10 mouse cellular contexts compared by ENCODE assay signal in genomic region chr3:83495584-83495983, GRCm38 (mm10).
DNase-seq lines count a peak whose midpoint lies in the region; ATAC-seq and TF ChIP-seq lines count a peak whose summit lies in the region.
"Had no signal": no experiment of that assay in that cellular context is flagged by ENCODE, and none has a peak within 500 bp of the region (broad histone marks: within the 10 kb centered on the region; RNA-seq: fewer than 3 reads in every experiment).

No protein-coding gene starts in this region.

- DNase-seq in gastrocnemius, postnatal 10 days, result peak; percentile 31
- DNase-seq in gastrocnemius, postnatal 25 days, result no peak
- no peak for DNase-seq in liver, postnatal 0 days
- DNase-seq in adrenal gland, postnatal 10 days, result peak; percentile 69
- peak; percentile 52 for DNase-seq in lung, embryonic 14.5 days
- no peak for DNase-seq in urinary bladder, postnatal 4 days (ENCODE audit: low spot score in 2 of 2)

- no peak overlapping the region for H3K27ac ChIP-seq in liver, postnatal 0 days (ENCODE audit: low read depth)
- H3K27ac ChIP-seq in liver, embryonic 12.5 days, result no peak overlapping the region
- H3K27ac ChIP-seq in lung, embryonic 14.5 days (ENCODE audit: low read depth), result no peak overlapping the region
- no peak overlapping the region for H3K27ac ChIP-seq in forebrain, embryonic 15.5 days (replicated peaks)
- H3K27ac ChIP-seq: embryonic facial prominence, embryonic 12.5 days; neural tube, embryonic 15.5 days had no signal

- no peaks in the 10 kb centered on the region for H3K9me3 ChIP-seq in liver, postnatal 0 days (ENCODE audit: low read length)
- no peaks in the 10 kb centered on the region for H3K9me3 ChIP-seq in liver, embryonic 12.5 days (replicated peaks)
- H3K9me3 ChIP-seq in lung, embryonic 14.5 days (ENCODE audit: low read depth, low read length), result no peaks in the 10 kb centered on the region
- no peaks in the 10 kb centered on the region for H3K9me3 ChIP-seq in forebrain, embryonic 15.5 days
- H3K9me3 ChIP-seq: embryonic facial prominence, embryonic 12.5 days; neural tube, embryonic 15.5 days had no signal

- H3K36me3 ChIP-seq in liver, postnatal 0 days (replicated peaks; ENCODE audit: insufficient read depth, low read length), result no peaks in the 10 kb centered on the region
- H3K36me3 ChIP-seq in liver, embryonic 12.5 days, result no peaks in the 10 kb centered on the region
- no peaks in the 10 kb centered on the region for H3K36me3 ChIP-seq in lung, embryonic 14.5 days (ENCODE audit: insufficient read depth)
- H3K36me3 ChIP-seq in forebrain, embryonic 15.5 days, result no peaks in the 10 kb centered on the region
- H3K36me3 ChIP-seq: embryonic facial prominence, embryonic 12.5 days; neural tube, embryonic 15.5 days had no signal

- ATAC-seq in liver, postnatal 0 days, result no peak
- ATAC-seq in liver, embryonic 12.5 days, result no peak
- ATAC-seq in lung, embryonic 14.5 days (ENCODE audit: insufficient read depth), result no peak
- ATAC-seq in forebrain, embryonic 15.5 days (replicated peaks), result no peak

- H3K4me2 ChIP-seq in liver, postnatal 0 days (ENCODE audit: low read depth, low read length), result no peak overlapping the region
- no peak overlapping the region for H3K4me2 ChIP-seq in liver, embryonic 12.5 days
- H3K4me2 ChIP-seq in lung, embryonic 14.5 days, result no peak overlapping the region
- no peak overlapping the region for H3K4me2 ChIP-seq in forebrain, embryonic 15.5 days (replicated peaks)
- H3K4me2 ChIP-seq: embryonic facial prominence, embryonic 12.5 days; neural tube, embryonic 15.5 days had no signal

- no peak overlapping the region for H3K9ac ChIP-seq in liver, postnatal 0 days (replicated peaks)
- H3K9ac ChIP-seq in liver, embryonic 12.5 days, result no peak overlapping the region
- no peak overlapping the region for H3K9ac ChIP-seq in lung, embryonic 14.5 days
- H3K9ac ChIP-seq in forebrain, embryonic 15.5 days (replicated peaks), result no peak overlapping the region
- H3K9ac ChIP-seq: embryonic facial prominence, embryonic 12.5 days; neural tube, embryonic 15.5 days had no signal

- TF ChIP-seq CTCF in liver, postnatal 0 days (IDR thresholded peaks at IDR 0.05; ENCODE audit: low read depth), result 0 out of 2 replicates have a peak, but pooled peaks have one; percentile 35
- TF ChIP-seq CTCF in lung, embryonic 14.5 days (IDR thresholded peaks at IDR 0.05; ENCODE audit: low read depth), result peak; percentile 50

- no peak overlapping the region for H3K4me3 ChIP-seq in liver, postnatal 0 days (ENCODE audit: low read depth, low read length)
- H3K4me3 ChIP-seq in liver, embryonic 12.5 days, result no peak overlapping the region
- no peak overlapping the region for H3K4me3 ChIP-seq in lung, embryonic 14.5 days (ENCODE audit: low read depth, low read length)
- no peak overlapping the region for H3K4me3 ChIP-seq in forebrain, embryonic 15.5 days
- H3K4me3 ChIP-seq: embryonic facial prominence, embryonic 12.5 days; neural tube, embryonic 15.5 days had no signal

- H3K4me1 ChIP-seq in liver, postnatal 0 days (ENCODE audit: insufficient read depth), result no peaks in the 10 kb centered on the region
- no peaks in the 10 kb centered on the region for H3K4me1 ChIP-seq in liver, embryonic 12.5 days
- H3K4me1 ChIP-seq in lung, embryonic 14.5 days (ENCODE audit: insufficient read depth), result no peaks in the 10 kb centered on the region
- no peaks in the 10 kb centered on the region for H3K4me1 ChIP-seq in forebrain, embryonic 15.5 days
- H3K4me1 ChIP-seq: embryonic facial prominence, embryonic 12.5 days had no signal

- H3K27me3 ChIP-seq in liver, postnatal 0 days (ENCODE audit: insufficient read depth, low read length), result no peaks in the 10 kb centered on the region
- no peaks in the 10 kb centered on the region for H3K27me3 ChIP-seq in liver, embryonic 12.5 days (replicated peaks)
- no peaks in the 10 kb centered on the region for H3K27me3 ChIP-seq in lung, embryonic 14.5 days (ENCODE audit: insufficient read depth, low read length)
- no peaks in the 10 kb centered on the region for H3K27me3 ChIP-seq in forebrain, embryonic 15.5 days
- H3K27me3 ChIP-seq: embryonic facial prominence, embryonic 12.5 days; neural tube, embryonic 15.5 days had no signal

- WGBS in liver, postnatal 0 days (ENCODE audit: insufficient replicate concordance), result 8% methylated on average over 1 of the region's 1 CpGs
- WGBS in liver, embryonic 12.5 days (ENCODE audit: insufficient replicate concordance), result 5% methylated on average over 1 of the region's 1 CpGs
- 8% methylated on average over 1 of the region's 1 CpGs for WGBS in lung, embryonic 14.5 days
- WGBS in forebrain, embryonic 15.5 days, result 20% methylated on average over 1 of the region's 1 CpGs

- TF ChIP-seq EP300 in liver, postnatal 0 days (IDR thresholded peaks at IDR 0.05; ENCODE audit: low read depth), result no peak

Comparison
In these comparisons a context has a peak if more than half of its experiments do, and no peak if none do; other contexts are left out.
1. DNase-seq: peak in gastrocnemius, postnatal 10 days (single experiment), adrenal gland, postnatal 10 days (single experiment) and lung, embryonic 14.5 days (single experiment); none in gastrocnemius, postnatal 25 days (single experiment), liver, postnatal 0 days (single experiment) and urinary bladder, postnatal 4 days (0 of 2).